Mouse (Mus musculus): ENCODE data around the gene Ap3b2. TPM values are rescaled to one million over a fixed set of nuclear protein-coding genes. Genes with fewer than 3 reads are reported as not detected.
"Not testable (repeated sequence)": the region's sequence is repeated elsewhere in the genome, so short reads cannot be mapped to it uniquely, and the experiment has no call there.

Gene Ap3b2
- polyA plus RNA-seq (2017; shearing (Covaris generic)), result not detected

DNA sequence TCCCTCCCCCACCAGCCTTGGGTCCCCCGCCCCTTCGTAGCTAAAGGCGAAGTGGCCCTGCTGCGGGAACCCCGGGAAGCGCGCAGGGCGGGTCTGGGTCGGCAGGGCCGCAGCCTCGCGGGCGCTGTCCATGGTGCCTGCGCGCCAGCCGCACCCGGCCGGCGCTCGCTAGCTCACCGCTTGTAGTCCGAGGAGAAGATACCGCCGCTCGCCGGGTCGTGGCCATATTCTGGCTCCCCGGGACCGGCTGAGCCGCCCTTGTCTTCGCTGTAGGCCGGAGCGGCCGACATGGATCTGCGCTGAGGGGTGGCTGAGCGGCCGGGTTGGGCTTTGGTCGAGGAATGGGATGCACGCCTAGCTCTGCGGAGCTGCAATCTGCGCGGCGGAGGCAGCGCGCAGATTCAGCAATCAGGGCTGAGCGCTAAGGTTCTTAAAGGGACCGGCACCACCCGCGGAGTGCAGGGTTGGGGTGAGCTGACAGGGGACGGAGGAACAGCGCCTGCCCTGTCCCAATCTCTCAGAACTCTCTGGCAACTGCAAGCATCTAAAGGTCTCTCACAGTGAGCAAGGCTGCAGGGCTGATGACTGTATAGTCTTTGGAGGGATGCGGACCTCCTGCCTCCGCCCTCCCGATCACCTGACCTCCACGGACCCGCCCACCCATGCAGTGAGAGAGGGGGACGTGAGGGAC, at the start of gene Ap3b2:
Ap3b2 (minus strand) TSS at position 595 of the 691 bp plus-strand sequence.
- ATAC-seq, result no peak

DNA sequence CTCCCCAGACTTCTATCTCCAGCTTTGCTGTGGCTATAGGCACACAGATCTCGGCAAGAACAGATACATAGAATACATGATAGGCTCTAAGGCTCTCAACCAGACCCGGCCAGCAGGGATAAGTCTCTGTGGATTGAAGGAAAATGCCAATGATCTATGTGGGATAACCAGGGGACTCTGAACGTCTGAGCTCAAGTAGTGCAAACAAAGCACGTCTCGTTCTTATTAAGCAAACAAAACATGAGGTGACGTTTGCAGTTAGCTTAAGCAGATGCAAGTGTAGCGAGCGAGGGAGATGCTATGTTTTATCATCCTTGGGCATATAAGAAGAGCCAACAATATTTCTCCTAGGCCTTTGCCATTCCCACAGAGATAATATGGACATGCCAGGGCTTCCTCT, 49.2 kb upstream of the Ap3b2 start:
- no peak for ATAC-seq

GRCm38 (mm10) chr7:81541924-81542524, 48.3 kb upstream of the Ap3b2 start:
- no peak for ATAC-seq

DNA sequence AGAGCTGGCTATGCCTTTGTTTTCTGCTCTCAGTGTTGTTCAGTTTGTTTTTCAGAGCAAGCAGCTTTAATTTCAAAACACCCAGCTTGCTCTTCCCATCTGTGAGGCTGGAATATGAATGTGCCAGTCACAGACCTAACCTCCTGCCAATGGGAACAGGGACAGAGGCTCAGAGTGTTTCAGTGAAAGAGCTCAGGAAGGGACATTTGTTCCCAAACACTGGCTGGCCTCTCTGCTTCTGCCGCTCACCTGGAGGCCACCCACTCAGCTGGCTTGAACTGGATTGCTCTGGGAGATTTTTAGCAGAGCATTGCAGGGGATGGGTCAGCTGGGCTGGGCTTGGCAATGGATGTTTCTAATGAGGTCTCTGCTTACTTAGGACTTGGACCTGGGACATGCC, 47.3 kb upstream of the Ap3b2 start:
- no peak for ATAC-seq

- ATAC-seq, result no peak
Measured at GRCm38 (mm10) chr7:81539565-81539964, 45.8 kb upstream of the Ap3b2 start.

- peak; percentile 79 for ATAC-seq
Measured at GRCm38 (mm10) chr7:81538070-81538675, 44.4 kb upstream of the Ap3b2 start.

DNA sequence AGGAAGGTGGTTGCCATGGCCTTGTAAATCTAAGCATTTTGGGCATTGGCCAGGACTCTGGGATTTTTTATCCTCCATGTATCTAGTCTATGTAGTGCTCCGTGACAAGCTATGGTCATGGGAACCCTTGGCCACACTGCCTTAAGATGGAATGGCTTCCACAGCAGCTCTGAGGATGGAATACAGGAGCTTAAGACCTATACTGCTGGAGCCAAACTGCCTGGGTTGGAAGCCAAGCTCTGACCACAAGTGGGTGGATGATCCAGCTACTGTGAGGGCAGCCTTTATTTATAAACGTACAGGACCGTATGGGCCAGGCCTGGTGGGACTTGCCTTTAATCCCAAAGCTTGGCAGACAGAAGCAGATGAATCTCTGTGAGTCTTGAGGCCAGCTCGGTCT, 42.8 kb upstream of the Ap3b2 start:
- ATAC-seq, result no peak

GRCm38 (mm10) chr7:81531462-81531861, 37.7 kb upstream of the Ap3b2 start:
- no peak for ATAC-seq

GRCm38 (mm10) chr7:81528918-81529317, 35.2 kb upstream of the Ap3b2 start:
- ATAC-seq, result no peak

GRCm38 (mm10) chr7:81523663-81524017, 29.9 kb upstream of the Ap3b2 start:
- ATAC-seq, result peak; percentile 41

GRCm38 (mm10) chr7:81523008-81523662, 29.4 kb upstream of the Ap3b2 start:
- ATAC-seq, result peak; percentile 97

DNA sequence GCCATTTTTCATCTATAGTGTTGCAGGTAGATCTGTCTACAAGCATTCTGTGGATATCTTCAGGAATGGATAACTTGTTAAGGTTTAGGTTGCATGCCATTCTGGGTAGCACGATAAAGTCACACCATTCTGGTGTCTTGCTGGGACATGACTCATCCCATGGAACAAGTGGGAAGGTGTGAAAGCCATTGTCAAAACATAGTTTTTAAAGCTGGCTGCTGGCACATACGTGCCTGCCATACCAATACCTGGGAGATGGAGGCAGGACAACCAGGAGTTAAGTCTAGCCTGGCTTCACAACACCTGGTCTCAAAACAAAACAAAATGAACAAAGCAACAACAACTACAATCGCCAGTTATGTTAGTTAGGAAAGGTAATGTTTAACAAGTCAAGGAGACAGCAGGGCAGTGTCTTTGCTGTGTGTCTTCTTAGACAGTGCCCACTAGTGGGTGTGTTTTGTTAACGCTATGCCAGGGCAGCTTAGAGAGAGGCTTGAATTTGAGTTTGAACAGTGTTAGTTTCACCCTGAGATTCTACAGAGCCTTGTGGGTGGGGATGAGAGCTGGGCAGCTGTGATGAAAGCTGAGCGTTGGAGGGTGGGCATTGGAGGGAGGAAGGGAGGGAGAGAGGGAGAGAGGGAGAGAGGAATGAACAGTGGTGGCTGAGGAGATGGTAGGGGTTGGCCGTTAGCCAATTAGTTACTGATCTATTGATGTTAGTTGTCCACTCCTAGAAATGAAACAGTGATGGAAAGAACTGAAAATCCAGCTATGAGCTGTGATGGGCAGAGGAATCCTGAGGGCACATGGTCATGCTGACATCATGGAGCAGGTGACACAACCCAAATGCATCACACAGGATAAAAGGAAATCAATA, 22.7 kb upstream of the Ap3b2 start:
- no peak for ATAC-seq

GRCm38 (mm10) chr7:81514906-81515590, 21.3 kb upstream of the Ap3b2 start:
- no peak for ATAC-seq

DNA sequence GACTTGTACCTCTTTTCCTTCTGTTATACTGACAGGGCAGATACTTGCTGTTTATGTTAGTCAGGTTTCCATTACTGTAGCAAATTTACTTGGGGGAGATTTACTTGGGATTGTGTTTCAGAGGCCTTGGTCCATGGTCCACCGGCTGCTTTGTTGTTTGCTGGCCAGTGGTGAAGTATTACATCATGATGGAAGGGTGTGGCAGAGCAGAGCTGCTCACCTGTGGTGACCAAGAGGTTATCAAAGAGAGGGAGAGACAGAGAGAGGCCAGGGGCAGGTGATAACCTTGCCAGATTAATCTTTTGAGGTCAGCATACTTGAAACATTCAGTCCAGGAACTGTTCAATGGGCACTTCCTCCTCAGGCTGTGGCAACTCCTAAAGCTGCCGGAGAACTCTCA, 7.3 kb upstream of the Ap3b2 start:
- ATAC-seq, result no peak

GRCm38 (mm10) chr7:81498181-81498580, 4.5 kb upstream of the Ap3b2 start, which contains the start of gene BC048679:
Gene BC048679, minus strand, starts transcription at chr7:81498281.
- no peak for ATAC-seq

- ATAC-seq, result no peak
Measured at GRCm38 (mm10) chr7:81497171-81497570, 3.4 kb upstream of the Ap3b2 start.

DNA sequence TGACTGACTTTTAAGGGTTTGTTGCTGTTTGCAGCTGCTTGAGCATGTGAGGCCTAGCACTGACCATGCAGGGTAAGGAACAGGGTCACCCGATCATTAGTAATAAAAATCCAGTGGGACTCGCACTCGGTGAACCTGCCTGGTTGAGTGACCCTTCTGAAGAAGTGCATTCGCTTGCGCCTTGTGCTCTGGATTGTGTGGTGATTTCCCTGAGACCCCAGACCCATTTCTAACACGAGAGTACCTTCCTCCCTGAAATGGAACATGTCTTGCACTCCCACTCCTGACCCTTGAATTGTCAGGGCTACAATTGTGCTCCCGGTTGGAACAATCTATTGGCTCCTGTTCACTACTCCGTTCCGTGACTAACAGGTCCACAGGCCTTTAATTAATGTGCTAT, 1.1 kb downstream of the Ap3b2 start:
- no peak for ATAC-seq

DNA sequence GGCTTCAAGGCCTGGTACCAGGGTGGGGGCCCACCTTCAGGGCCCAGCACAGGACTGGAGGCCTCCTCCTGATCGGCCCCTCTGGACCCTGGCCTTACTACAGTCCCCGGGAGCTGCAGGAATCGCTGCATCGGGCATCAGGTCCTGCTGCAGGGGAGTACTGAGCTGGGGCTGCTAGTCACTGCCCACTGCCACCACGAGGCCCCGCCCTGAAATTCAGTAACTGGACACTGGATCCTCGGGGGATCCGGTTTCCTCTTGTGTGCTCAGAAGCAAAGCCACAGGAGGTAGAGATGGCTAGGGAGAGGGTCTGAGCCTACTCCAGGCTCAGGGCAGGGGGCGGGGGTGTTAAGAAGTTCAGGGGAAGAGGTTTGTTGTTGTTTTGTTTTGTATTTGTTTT, 4.1 kb downstream of the Ap3b2 start:
- no peak for ATAC-seq

- ATAC-seq, result no peak
Measured at GRCm38 (mm10) chr7:81480800-81481199, 12.9 kb downstream of the Ap3b2 start.

DNA sequence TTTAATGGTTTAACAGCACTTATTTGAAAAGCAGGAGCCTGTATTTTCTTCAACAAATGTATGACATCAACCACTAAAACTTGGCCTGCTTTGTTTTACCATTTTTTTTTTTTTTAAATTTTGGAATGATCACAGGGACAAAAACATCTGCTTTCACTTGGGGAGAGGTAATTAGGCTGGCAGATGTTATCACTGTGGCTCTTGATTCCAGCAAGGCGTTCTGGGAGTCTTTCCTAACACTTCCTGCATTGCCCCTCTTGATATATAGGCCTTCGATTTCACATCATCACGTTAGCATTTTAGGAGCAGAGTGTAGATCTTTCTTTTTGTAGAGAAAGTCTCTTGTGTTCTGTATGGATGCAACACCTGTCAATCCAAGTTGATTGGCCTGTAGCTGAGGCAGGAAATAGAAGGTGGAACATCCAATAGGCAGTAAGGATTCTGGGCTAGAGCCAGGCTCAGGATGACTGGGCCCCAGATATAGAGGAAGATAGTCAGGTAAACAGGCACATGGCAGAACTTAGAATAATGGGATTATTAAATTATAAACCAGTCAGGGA, 14.1 kb downstream of the Ap3b2 start:
- no peak for ATAC-seq

GRCm38 (mm10) chr7:81478261-81478660, 15.5 kb downstream of the Ap3b2 start:
- ATAC-seq, result not testable (repeated sequence)

DNA sequence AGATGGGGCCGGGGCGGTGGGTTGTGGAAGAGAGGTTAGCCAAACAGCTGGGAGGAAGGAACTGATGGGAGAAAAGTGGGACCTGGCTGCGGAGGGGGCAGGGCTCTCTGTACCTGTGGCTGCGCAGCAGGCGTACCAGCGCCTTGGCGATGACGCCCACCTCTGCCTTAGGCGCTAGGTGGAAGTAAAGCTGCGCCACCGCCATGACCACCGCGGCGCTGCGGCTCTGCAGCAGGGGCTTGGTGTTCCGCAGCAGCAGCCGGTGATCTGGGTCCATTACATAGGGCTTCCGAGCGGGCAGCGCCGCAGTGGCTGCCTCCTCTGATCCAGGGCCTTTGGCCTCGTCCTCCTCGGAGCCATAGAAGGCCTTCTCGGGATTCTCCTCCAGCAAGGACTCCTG, 16.9 kb downstream of the Ap3b2 start:
- no peak for ATAC-seq
